Mouse (Mus musculus) T-helper 17 cell (primary cell): ENCODE data around the gene St6galnac1.
"Not testable (repeated sequence)": the region's sequence is repeated elsewhere in the genome, so short reads cannot be mapped to it uniquely, and the experiment has no call there.

Experiments
- in situ Hi-C, 2 experiments: fragments of 300-600 bp; cut with MboI, MseI; formaldehyde crosslinking; loops; 1 replicate in 1 of 2; 2 replicates in 1 of 2; pipeline ENCODE4 v1.15.1; 2025; ENCODE audit warnings: high pct_unique_total_duplicates in 2 of 2

St6galnac1 gene

GRCm38 (mm10) chr11:116731060-116731580 is 44.2 kb downstream of the St6galnac1 start:
- in situ Hi-C loops: not testable (repeated sequence)

GRCm38 (mm10) chr11:116729276-116730008 is 45.9 kb downstream of the St6galnac1 start:
- in situ Hi-C loops: loop anchor here in 1 of 2 experiments (10.0 kb wide), 1 partner anchor 1775 kb away; no protein-coding TSS in a partner anchor

- in situ Hi-C loops: loop anchor here in 1 of 2 experiments (10.0 kb wide), 1 partner anchor 1771 kb away; no protein-coding TSS in a partner anchor
These were observed 49.2 kb downstream of the St6galnac1 start for GRCm38 (mm10) chr11:116726156-116726555.

- in situ Hi-C loops: loop anchor here in 1 of 2 experiments (10.0 kb wide), 1 partner anchor 1770 kb away; no protein-coding TSS in a partner anchor
These were observed 50.0 kb downstream of the St6galnac1 start for GRCm38 (mm10) chr11:116725031-116725948.

- in situ Hi-C loops: loop anchor here in 1 of 2 experiments (10.0 kb wide), 1 partner anchor 1768 kb away; no protein-coding TSS in a partner anchor
These were observed 52.2 kb downstream of the St6galnac1 start for GRCm38 (mm10) chr11:116723064-116723463.

DNA sequence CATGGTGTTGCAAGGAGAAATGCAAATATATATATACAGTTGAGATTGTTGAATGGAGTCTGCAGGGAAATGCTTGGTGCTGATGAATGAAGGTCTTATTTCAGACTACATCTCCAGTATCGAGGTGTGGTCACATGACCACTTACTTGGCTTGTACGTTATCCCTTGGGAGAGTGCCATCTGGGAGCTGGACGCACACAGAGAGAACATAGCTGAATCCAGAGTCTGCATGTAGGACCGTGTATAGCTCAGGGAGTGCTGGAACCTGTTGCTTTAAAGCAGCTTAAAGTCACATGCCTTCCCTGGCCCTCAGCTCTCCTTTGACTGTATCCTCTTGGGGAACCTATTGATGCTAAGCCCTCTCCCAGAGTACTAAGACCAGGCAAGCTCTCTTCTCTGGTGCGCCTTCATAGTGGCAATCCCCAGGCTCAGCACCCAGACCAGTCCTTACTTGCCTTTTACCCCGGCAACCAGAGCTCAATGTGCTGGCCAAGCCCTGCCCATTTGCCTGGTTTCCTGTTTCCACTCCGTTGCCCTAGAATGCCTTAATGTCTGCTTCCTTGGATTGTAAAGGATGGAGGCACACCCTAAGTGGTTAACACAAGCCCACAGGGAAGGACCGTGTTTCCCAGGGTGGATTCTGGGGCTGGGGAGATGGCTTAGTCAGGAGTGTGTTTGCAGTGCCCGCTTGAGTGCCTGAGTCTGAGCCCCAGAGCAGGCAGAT is 53.6 kb downstream of the St6galnac1 start:
- in situ Hi-C loops: loop anchor here in 1 of 2 experiments (10.0 kb wide), 1 partner anchor 1767 kb away; no protein-coding TSS in a partner anchor

GRCm38 (mm10) chr11:116720319-116720865 is 54.9 kb downstream of the St6galnac1 start:
- in situ Hi-C loops: loop anchor here in 1 of 2 experiments (10.0 kb wide), 1 partner anchor 1766 kb away; no protein-coding TSS in a partner anchor
